Mouse (Mus musculus) frontal cortex, postnatal 10 days (tissue): ENCODE measurements around the gene Ndufa3.

Experiments
- DNase-seq, 2 experiments: peaks; one replicate each; pipeline ENCODE4 v3.0.0; 2022; ENCODE audit warnings: low spot score in 2 of 2, mixed read lengths in 1 of 2

The Ndufa3 gene

DNA sequence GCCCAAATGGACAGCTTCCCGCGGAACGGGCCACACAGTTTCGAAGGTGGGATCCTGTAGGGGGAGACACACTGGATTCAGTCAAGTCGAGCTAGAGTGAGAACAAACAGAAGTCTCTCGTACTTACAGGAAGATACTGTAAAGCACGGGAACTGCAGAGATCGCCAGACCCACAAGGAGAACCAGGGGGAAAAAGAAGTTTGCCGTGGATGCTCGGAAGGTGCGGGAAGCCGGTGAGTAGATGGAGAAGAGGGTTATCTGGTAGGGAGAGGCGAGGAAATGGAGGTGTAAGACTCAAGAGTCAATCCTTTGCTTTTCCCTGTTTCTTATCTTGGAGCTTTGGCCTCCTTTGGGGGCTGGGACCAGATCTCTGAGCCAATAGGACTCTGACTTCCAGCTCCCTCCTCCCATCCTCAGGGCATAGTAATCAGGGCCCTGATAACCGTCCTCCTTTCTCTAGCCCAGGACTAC is 49.8 kb downstream of the Ndufa3 start:
- DNase-seq, result no peak
